Mouse (Mus musculus) E14TG2a.4 (cell line): ENCODE measurements around the gene Pex16.

Experiments
- CTCF ChIP-seq: conservative IDR thresholded peaks from 2 replicates; pipeline ENCODE4 v1.5.1; 2014; ENCODE audit warnings: low read length
- POU5F1 ChIP-seq: IDR thresholded peaks from 2 replicates; pipeline ENCODE4 v1.6.1; 2014; ENCODE audit warnings: low read length, borderline replicate concordance

- TF ChIP-seq CTCF (no peak), POU5F1 (no peak)
These were observed 21.1 kb downstream of the Pex16 start for GRCm38 (mm10) chr2:92395535-92395934.
